14 mouse cellular contexts compared by ENCODE assay signal in the genomic region with DNA sequence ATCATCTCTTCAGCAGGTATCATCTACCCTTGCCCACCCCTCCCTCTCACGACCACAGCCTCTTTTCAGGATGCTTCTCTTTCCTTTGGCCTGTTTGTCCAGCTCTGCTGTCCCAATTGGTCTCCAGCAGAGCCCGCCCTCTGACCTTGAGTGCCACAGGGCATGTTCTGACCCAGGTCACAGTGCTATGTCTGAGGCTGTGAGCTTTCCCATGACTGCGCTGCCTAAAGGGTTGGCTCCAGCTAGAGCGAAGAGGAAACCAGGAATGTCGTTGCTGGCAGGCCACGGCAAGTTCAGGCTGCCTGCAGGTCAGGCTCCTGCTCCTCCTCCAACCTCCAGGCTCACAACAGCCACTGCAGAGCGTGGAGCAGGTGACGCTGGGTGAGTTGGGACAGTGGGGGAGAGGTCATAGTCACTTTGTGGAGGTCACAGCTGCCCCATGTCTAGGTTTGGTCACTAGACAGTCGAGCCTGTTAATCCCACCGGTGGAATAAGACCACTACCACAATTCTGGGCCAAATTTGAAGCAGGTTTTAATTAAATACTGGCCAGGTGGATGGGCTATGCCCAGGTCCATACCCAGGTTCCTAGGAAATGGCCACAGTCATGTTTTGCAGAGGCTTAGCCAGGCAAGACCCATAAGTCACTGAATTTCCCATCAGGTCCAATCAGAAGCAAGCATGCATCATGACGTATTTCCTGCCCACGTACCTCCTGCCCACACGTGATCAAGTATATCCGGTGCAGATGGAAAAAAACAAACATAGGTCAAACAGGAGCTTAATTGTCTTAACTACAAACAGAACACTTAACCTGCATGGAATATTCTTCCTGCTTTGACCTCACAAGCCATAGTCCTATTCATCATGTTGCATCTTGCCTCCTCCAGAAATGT. TPM values are rescaled to one million over a fixed set of nuclear protein-coding genes. Genes with fewer than 3 reads are reported as not detected.
A peak's percentile ranks its signal among the peaks of the same experiment; 100 is the strongest.
DNase-seq lines count a peak whose midpoint lies in the region; ATAC-seq and TF ChIP-seq lines count a peak whose summit lies in the region.
"Had no signal": no experiment of that assay in that cellular context is flagged by ENCODE, and none has a peak within 500 bp of the region (broad histone marks: within the 10 kb centered on the region; RNA-seq: fewer than 3 reads in every experiment).

No protein-coding gene starts in this region.

- H3K4me2 ChIP-seq in liver, embryonic 13.5 days = no peak overlapping the region
- no peak overlapping the region for H3K4me2 ChIP-seq in hindbrain, embryonic 12.5 days (replicated peaks)
- H3K4me2 ChIP-seq: heart, embryonic 15.5 days had no signal

- DNase-seq in gastrocnemius, adult 2 months = no peak
- no peak for DNase-seq in gastrocnemius, adult 8-10 months (ENCODE audit: low spot score in 2 of 2)
- DNase-seq in kidney, postnatal 25 days = peak; percentile 32 to 68
- DNase-seq in kidney, adult 11 months = no peak
- DNase-seq in ZHBTc4 (ENCODE audit: low read depth, low spot score) = peak; percentile 29
- DNase-seq in liver, embryonic 13.5 days = no peak
- no peak for DNase-seq in left cerebral cortex, postnatal 36 days (ENCODE audit: low spot score in 2 of 2)
- DNase-seq: layer of hippocampus, postnatal 36 days; right cerebral cortex, adult 18-20 months; thymus, adult 18-20 months had no signal

- intact Hi-C loops in gastrocnemius, adult 2 months (cut with DNase I) = no loop called here
- intact Hi-C loops in left cerebral cortex, postnatal 36 days (cut with DNase I) = no loop called here

- H3K4me1 ChIP-seq in liver, embryonic 13.5 days (replicated peaks) = peaks cover 15% of the 10 kb centered on the region
- peaks cover 5% of the 10 kb centered on the region; the same call in 1 of the 2 replicates for H3K4me1 ChIP-seq in hindbrain, embryonic 12.5 days

- no peak overlapping the region for H3K9ac ChIP-seq in liver, embryonic 13.5 days
- no peak overlapping the region for H3K9ac ChIP-seq in hindbrain, embryonic 12.5 days
- H3K9ac ChIP-seq: heart, embryonic 15.5 days had no signal

- 52% methylated on average over 14 of the region's 14 CpGs for WGBS in liver, embryonic 13.5 days (ENCODE audit: insufficient replicate concordance)
- 65% methylated on average over 14 of the region's 14 CpGs for WGBS in hindbrain, embryonic 12.5 days

- 0 out of 2 replicates have a peak, but pooled peaks have one; percentile 47 for ATAC-seq in liver, embryonic 13.5 days (ENCODE audit: low read depth)
- no peak for ATAC-seq in hindbrain, embryonic 12.5 days (ENCODE audit: low FRiP score)

- peak overlapping the region; percentile 68 for H3K27ac ChIP-seq in gastrocnemius, adult 2 months
- H3K27ac ChIP-seq in liver, embryonic 13.5 days = peak overlapping the region; percentile 23; the same call in 1 of the 2 replicates
- no peak overlapping the region for H3K27ac ChIP-seq in hindbrain, embryonic 12.5 days
- H3K27ac ChIP-seq: heart, embryonic 15.5 days had no signal

- H3K9me3 ChIP-seq in liver, embryonic 13.5 days (replicated peaks) = no peaks in the 10 kb centered on the region
- H3K9me3 ChIP-seq in hindbrain, embryonic 12.5 days (replicated peaks) = no peaks in the 10 kb centered on the region
- H3K9me3 ChIP-seq: heart, embryonic 15.5 days had no signal

- no peak for TF ChIP-seq CTCF in gastrocnemius, adult 2 months (IDR thresholded peaks at IDR 0.05)

- H3K27me3 ChIP-seq in liver, embryonic 13.5 days = 0 out of 2 replicates have a peak, but pooled peaks cover 3% of the 10 kb centered on the region
- no peaks in the 10 kb centered on the region for H3K27me3 ChIP-seq in hindbrain, embryonic 12.5 days
- H3K27me3 ChIP-seq: heart, embryonic 15.5 days had no signal

- no peaks in the 10 kb centered on the region for H3K36me3 ChIP-seq in liver, embryonic 13.5 days
- no peaks in the 10 kb centered on the region for H3K36me3 ChIP-seq in hindbrain, embryonic 12.5 days
- H3K36me3 ChIP-seq: heart, embryonic 15.5 days had no signal

- no peak overlapping the region for H3K4me3 ChIP-seq in gastrocnemius, adult 2 months
- H3K4me3 ChIP-seq in liver, embryonic 13.5 days (replicated peaks) = no peak overlapping the region
- H3K4me3 ChIP-seq in hindbrain, embryonic 12.5 days = no peak overlapping the region
- H3K4me3 ChIP-seq: erythroblast, embryonic 14.5 days; heart, embryonic 15.5 days had no signal

RNA-seq across cellular contexts. Expression of gene Prelp, which starts 12.3 kb away (rescaled TPM):
- 10 to 100 TPM; 19.5 to 66.5 TPM for total RNA-seq in gastrocnemius, adult 2 months (2021)
- 10 to 100 TPM; 11.0 to 30.6 (median 17.9) TPM for total RNA-seq in gastrocnemius, adult 8-10 months (2022)
- 1.7 and 2.6 TPM in 2 replicates for polyA plus RNA-seq in liver, embryonic 13.5 days (2015; fragmentation: Nextera tagmentation; extraction: Ambion mirVana)
- 10 to 100 TPM in 1 of 2 experiments, 1 to 10 TPM in 1; 7.9 to 11.6 TPM for total RNA-seq in left cerebral cortex, postnatal 36 days (2021)
- polyA plus RNA-seq in hindbrain, embryonic 12.5 days (2016; fragmentation: Nextera tagmentation; extraction: Ambion mirVana) = 7.2 and 10.5 TPM in 2 replicates
- total RNA-seq: neutrophil, adult 5-6 weeks had no signal
- polyA plus RNA-seq: erythroblast, embryonic 14.5 days had no signal

RNA-seq across cellular contexts. Expression of gene Optc, which starts 25.7 kb away (rescaled TPM):
- under 1 TPM in 1 of 2 experiments, not detected in 1; 0.13 TPM for total RNA-seq in gastrocnemius, adult 2 months (2021)
- total RNA-seq in gastrocnemius, adult 8-10 months (2022) = under 1 TPM in 1 of 4 experiments, not detected in 3; 0.29 TPM
- 0.07 and 0.22 TPM in 2 replicates for polyA plus RNA-seq in liver, embryonic 13.5 days (2015; fragmentation: Nextera tagmentation; extraction: Ambion mirVana)
- total RNA-seq in left cerebral cortex, postnatal 36 days (2021) = 1 to 10 TPM in 1 of 2 experiments, under 1 TPM in 1; 0.37 to 1.4 TPM
- 2.0 and 4.0 TPM in 2 replicates for polyA plus RNA-seq in hindbrain, embryonic 12.5 days (2016; fragmentation: Nextera tagmentation; extraction: Ambion mirVana)
- total RNA-seq: neutrophil, adult 5-6 weeks had no signal
- polyA plus RNA-seq: erythroblast, embryonic 14.5 days had no signal

Comparison
In these comparisons a context has a peak if more than half of its experiments do, and no peak if none do; other contexts are left out.
1. DNase-seq: peak in kidney, postnatal 25 days (2 of 2) and ZHBTc4 (single experiment); none in gastrocnemius, adult 2 months (single experiment), gastrocnemius, adult 8-10 months (0 of 2), kidney, adult 11 months (single experiment), liver, embryonic 13.5 days (single experiment) and left cerebral cortex, postnatal 36 days (0 of 2).